Mouse (Mus musculus): ENCODE results near the gene Boc.

DNA sequence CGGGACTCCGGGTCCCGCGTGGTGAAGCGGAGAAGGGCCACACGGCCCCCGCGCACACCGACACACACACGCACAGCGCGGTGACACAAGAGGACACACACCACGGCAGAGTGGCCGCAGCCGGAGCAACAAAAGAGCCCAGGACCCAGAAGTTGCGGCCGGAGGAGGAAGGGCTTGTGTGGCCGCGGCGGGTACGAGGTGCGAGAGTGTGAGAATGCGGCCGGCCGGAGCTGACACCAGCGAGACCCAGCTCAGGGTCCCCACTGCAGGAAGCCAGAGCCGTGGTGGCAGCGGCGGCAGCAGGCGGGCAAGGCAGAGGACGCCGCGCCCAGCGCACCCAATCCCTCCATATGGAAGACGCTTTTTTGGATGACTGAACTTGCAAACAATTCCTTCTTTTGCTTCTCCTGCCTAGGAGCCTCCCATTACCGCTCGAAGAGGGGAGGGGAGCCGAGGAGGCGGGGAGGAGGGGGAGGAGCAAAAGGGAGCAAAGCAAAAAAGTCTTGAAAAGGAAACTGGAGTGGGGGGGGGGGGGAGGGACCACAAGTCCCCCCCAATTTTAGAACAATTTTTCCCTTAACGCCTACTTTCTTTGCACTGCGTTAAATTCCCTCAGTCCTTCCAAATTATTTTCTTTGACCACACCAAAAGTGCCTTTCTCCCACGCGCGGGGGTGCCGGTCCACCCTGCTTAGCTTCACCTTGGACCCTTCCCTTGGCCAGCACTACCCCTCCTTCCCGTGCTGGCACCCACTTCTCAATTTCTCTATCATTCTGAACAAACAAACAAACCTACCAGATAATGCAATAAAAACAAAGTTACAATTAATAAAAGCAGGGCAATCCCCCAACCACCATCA is at the start of gene Boc:
- TF ChIP-seq POLR2A (IDR thresholded peaks at IDR 0.05; ENCODE audit: extremely low read depth, insufficient read depth, low read length) (no peak), CTCF (IDR thresholded peaks at IDR 0.05; ENCODE audit: low read depth, low read length) (no peak)
